Mouse (Mus musculus): ENCODE measurements around the gene Atg10. TPM values are rescaled to one million over a fixed set of nuclear protein-coding genes. Genes with fewer than 3 reads are reported as not detected.

Gene Atg10
- polyA plus RNA-seq, 1 experiment = 9.8 TPM

GRCm38 (mm10) chr13:90970259-90971017, 253.3 kb downstream of the Atg10 start:
- TF ChIP-seq POLR2A (IDR thresholded peaks at IDR 0.05; ENCODE audit: low read depth, low read length) = no peak
- TF ChIP-seq CTCF (IDR thresholded peaks at IDR 0.05; ENCODE audit: borderline replicate concordance, insufficient read depth, low read length) = no peak
- Histone ChIP-seq H3K27ac (ENCODE audit: insufficient read depth, low read length) (no peak overlapping the region), H3K4me3 (ENCODE audit: insufficient read depth, low read length) (no peak overlapping the region), H3K4me1 (ENCODE audit: control insufficient read depth, insufficient read depth, low read length) (peaks cover 2% of the 10 kb centered on the region; the same call in 1 of the 2 replicates)

DNA sequence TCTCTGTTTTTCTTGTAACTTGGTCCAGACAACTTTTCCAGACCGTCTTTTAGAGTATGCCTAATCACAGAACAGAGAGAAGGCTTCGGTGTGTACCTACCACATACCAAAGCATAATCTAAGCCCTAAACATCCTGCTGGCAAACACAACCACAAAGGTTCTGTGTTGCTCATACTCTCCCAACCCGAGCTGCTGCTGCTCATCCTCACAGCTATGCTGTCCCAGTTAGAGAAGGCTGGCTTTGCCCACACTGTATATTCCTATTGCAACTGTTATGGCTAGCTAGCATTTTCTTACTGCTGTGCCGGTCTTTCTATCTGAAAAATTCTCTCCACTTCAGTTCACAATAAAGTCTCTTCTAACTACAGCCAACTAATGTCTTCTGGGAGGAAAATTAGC, 254.8 kb downstream of the Atg10 start:
- Histone ChIP-seq H3K4me3 (ENCODE audit: insufficient read depth, low read length) (no peak overlapping the region), H3K27ac (ENCODE audit: insufficient read depth, low read length) (no peak overlapping the region), H3K4me1 (ENCODE audit: control insufficient read depth, insufficient read depth, low read length) (peaks cover 2% of the 10 kb centered on the region; the same call in 1 of the 2 replicates)
- no peak for TF ChIP-seq POLR2A (IDR thresholded peaks at IDR 0.05; ENCODE audit: low read depth, low read length)
- no peak for TF ChIP-seq CTCF (IDR thresholded peaks at IDR 0.05; ENCODE audit: borderline replicate concordance, insufficient read depth, low read length)

DNA sequence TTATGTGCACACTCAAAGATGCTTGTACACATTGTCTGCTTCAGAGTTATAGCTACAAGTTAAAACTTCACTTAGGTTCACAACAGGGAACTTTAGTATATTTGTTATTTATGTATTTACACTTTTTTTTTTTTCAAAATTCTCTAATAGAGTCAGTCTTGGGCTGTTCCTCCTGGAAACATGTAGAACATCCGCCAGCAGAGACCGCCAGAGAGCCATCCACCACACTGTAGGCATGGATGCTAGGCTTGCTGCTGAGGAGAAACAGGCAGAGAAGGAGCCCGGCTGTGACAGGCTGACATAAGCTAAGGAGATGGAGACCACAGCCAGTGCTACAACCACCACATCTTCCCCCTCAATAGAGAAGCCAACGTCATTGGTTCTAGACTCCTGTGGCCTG, 256.3 kb downstream of the Atg10 start:
- TF ChIP-seq POLR2A (IDR thresholded peaks at IDR 0.05; ENCODE audit: low read depth, low read length) (no peak), CTCF (IDR thresholded peaks at IDR 0.05; ENCODE audit: borderline replicate concordance, insufficient read depth, low read length) (peak; percentile 90; the same call in 1 of the 2 replicates)
- no peak overlapping the region for H3K4me3 ChIP-seq (ENCODE audit: insufficient read depth, low read length)
- peaks cover 2% of the 10 kb centered on the region; the same call in 1 of the 2 replicates for H3K4me1 ChIP-seq (ENCODE audit: control insufficient read depth, insufficient read depth, low read length)
- no peak overlapping the region for H3K27ac ChIP-seq (ENCODE audit: insufficient read depth, low read length)

DNA sequence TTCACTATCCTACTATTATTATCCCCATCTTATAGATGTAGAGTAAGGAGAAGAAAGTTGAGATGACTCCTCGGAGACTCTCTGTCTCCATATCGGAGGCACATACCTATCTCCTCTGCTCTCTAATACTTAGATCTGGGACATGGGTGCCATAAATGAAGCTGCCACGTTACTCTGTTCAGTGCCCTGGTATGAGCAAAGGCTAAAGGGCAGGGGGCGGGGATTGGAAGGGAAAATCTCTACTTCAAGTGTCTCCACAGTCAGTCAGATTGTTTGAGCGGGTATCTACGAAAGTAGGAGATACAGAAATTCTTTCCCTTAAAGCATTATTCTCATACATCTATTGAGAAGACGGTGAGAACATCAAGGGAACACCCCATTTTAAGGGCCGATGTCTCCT, 257.8 kb downstream of the Atg10 start:
- Histone ChIP-seq H3K4me1 (ENCODE audit: control insufficient read depth, insufficient read depth, low read length) (peaks cover 2% of the 10 kb centered on the region; the same call in 1 of the 2 replicates), H3K4me3 (ENCODE audit: insufficient read depth, low read length) (no peak overlapping the region), H3K27ac (ENCODE audit: insufficient read depth, low read length) (no peak overlapping the region)
- TF ChIP-seq POLR2A (IDR thresholded peaks at IDR 0.05; ENCODE audit: low read depth, low read length) (no peak), CTCF (IDR thresholded peaks at IDR 0.05; ENCODE audit: borderline replicate concordance, insufficient read depth, low read length) (no peak)

- TF ChIP-seq POLR2A (IDR thresholded peaks at IDR 0.05; ENCODE audit: low read depth, low read length) (no peak), CTCF (IDR thresholded peaks at IDR 0.05; ENCODE audit: borderline replicate concordance, insufficient read depth, low read length) (no peak)
- Histone ChIP-seq H3K4me1 (ENCODE audit: control insufficient read depth, insufficient read depth, low read length) (peaks cover 2% of the 10 kb centered on the region; the same call in 1 of the 2 replicates), H3K27ac (ENCODE audit: insufficient read depth, low read length) (no peak overlapping the region), H3K4me3 (ENCODE audit: insufficient read depth, low read length) (no peak overlapping the region)
Observed at GRCm38 (mm10) chr13:90964511-90964910, 259.3 kb downstream of the Atg10 start.

DNA sequence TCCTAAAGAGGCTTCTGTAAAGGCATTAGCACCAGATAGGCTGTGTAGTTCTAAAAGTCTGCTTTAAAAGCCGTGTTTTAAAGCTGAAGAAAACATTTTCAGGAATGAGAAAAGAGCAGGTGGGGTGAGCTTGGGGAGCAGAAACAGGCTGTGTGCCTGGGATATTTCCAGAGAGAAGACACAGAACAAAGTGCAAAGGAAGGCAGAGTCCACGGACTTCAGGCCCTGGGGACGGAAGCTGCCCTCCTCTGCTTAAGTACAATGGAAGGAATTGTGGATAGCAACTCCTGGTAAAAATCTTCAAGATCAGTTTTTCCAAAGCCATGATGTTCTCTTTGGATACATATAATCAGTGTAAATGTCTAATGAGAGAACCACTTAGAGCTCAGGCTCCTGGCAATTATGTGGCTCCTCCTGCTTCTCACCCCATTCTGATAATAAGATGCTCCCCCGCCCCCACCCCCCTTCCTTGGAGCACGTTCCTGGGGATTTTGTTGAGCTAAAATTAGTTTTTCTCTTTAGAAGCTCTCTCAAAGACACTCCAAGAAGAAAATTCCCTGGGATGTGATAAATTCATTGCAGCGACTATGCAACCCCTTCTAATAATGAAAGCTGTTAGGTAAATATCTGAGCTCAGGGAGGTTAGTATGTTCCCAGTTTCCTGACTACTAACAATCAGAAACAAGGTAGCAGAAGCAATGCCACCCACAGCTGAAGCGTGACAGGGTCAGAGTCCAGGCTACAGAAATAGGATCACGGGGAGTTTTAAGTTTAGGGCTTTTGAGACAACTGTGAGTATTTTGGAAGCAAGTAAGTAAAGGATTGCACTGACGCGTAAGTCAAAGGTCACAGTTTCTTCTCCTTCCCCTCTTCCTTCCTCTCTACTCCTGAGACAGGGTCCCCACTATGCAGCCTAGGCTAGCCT, 260.7 kb downstream of the Atg10 start:
- Histone ChIP-seq H3K4me1 (ENCODE audit: control insufficient read depth, insufficient read depth, low read length) (peaks cover 2% of the 10 kb centered on the region; the same call in 1 of the 2 replicates), H3K27ac (ENCODE audit: insufficient read depth, low read length) (no peak overlapping the region), H3K4me3 (ENCODE audit: insufficient read depth, low read length) (no peak overlapping the region)
- TF ChIP-seq CTCF (IDR thresholded peaks at IDR 0.05; ENCODE audit: borderline replicate concordance, insufficient read depth, low read length) = no peak
- no peak for TF ChIP-seq POLR2A (IDR thresholded peaks at IDR 0.05; ENCODE audit: low read depth, low read length)

- Histone ChIP-seq H3K27ac (ENCODE audit: insufficient read depth, low read length) (no peak overlapping the region), H3K4me3 (ENCODE audit: insufficient read depth, low read length) (no peak overlapping the region), H3K4me1 (ENCODE audit: control insufficient read depth, insufficient read depth, low read length) (no peaks in the 10 kb centered on the region)
- no peak for TF ChIP-seq POLR2A (IDR thresholded peaks at IDR 0.05; ENCODE audit: low read depth, low read length)
- no peak for TF ChIP-seq CTCF (IDR thresholded peaks at IDR 0.05; ENCODE audit: borderline replicate concordance, insufficient read depth, low read length)
Observed at GRCm38 (mm10) chr13:90960591-90960990, 263.2 kb downstream of the Atg10 start.

- TF ChIP-seq POLR2A (IDR thresholded peaks at IDR 0.05; ENCODE audit: low read depth, low read length) (no peak), CTCF (IDR thresholded peaks at IDR 0.05; ENCODE audit: borderline replicate concordance, insufficient read depth, low read length) (no peak)
- H3K4me1 ChIP-seq (ENCODE audit: control insufficient read depth, insufficient read depth, low read length) = no peaks in the 10 kb centered on the region
- H3K27ac ChIP-seq (ENCODE audit: insufficient read depth, low read length) = no peak overlapping the region
- H3K4me3 ChIP-seq (ENCODE audit: insufficient read depth, low read length) = no peak overlapping the region
Observed at GRCm38 (mm10) chr13:90958894-90959293, 264.9 kb downstream of the Atg10 start.

- no peak for TF ChIP-seq CTCF (IDR thresholded peaks at IDR 0.05; ENCODE audit: borderline replicate concordance, insufficient read depth, low read length)
- no peak for TF ChIP-seq POLR2A (IDR thresholded peaks at IDR 0.05; ENCODE audit: low read depth, low read length)
- Histone ChIP-seq H3K27ac (ENCODE audit: insufficient read depth, low read length) (no peak overlapping the region), H3K4me3 (ENCODE audit: insufficient read depth, low read length) (no peak overlapping the region), H3K4me1 (ENCODE audit: control insufficient read depth, insufficient read depth, low read length) (peaks cover 2% of the 10 kb centered on the region; the same call in 1 of the 2 replicates)
Observed at GRCm38 (mm10) chr13:90939600-90939999, 284.2 kb downstream of the Atg10 start.
